Mouse (Mus musculus): ENCODE results near the gene Farsa.

DNA sequence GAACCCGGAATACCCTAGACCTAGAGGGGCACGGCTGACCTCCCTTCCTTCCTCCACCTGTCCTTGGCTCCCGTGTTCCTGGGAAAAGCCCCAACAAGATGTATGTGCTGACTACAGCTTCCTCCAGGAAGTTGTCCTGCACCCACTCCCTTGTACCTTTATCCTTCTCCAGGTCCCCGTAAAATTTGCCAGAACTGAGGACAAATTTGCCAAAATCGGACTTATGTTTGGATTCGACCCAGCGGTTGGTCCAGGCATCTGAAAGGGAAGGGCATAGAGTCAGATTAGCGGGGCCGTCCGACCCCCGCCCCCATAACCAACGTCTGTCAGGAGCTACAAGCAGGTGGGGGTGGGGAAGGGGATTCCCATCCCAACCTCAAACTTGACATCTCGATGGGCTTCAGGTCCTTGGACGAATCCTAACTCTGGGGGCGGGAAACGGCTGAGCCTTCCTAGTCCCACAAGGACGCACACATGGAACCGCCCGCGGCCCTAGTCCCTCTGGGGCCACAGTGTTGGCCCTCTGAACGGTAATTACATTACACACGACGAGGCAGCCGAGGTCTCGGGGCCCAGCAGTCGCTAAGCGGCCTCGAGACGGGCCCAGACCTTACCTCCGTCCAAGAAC, 10.6 kb upstream of the Farsa start:
- TF ChIP-seq CTCF (IDR thresholded peaks at IDR 0.05; ENCODE audit: low read depth, low read length) (no peak), POLR2AphosphoS5 (IDR thresholded peaks at IDR 0.05; ENCODE audit: insufficient replicate concordance, low read depth, low read length) (no peak; the same call in none of the 2 replicates), TAL1 (conservative IDR thresholded peaks at IDR 0.05; ENCODE audit: low read depth, low read length) (no peak)
